Mouse (Mus musculus) embryonic facial prominence, embryonic 11.5 days (tissue): Measurements from ENCODE around the gene Usp5. TPM values are rescaled to one million over a fixed set of nuclear protein-coding genes. Genes with fewer than 3 reads are reported as not detected.
"Not testable (repeated sequence)": the region's sequence is repeated elsewhere in the genome, so short reads cannot be mapped to it uniquely, and the experiment has no call there.

Experiments
- ATAC-seq: fragments of 200-750 bp; cut with Nextera tagmentation; replicated peaks from 2 replicates; pipeline ENCODE4 v1.8.0; 2017; ENCODE audit warnings: low read depth; ENCODE audit not compliant: insufficient number of reproducible peaks, low FRiP score, low TSS enrichment
- DNase-seq: peaks from one replicate; pipeline ENCODE4 v3.0.0-alpha.2; 2015; ENCODE audit warnings: low spot score
- H3K27ac ChIP-seq: fragments of 300-500 bp; sonication (generic); replicated peaks from 2 replicates; pipeline ENCODE4 v1.5.1; 2014; ENCODE audit warnings: mild to moderate bottlenecking, low read depth, low read length, control low read depth
- H3K27me3 ChIP-seq: fragments of 300-500 bp; sonication (generic); 2 replicates; pipeline ENCODE4 v1.6.1; 2014; ENCODE audit warnings: mild to moderate bottlenecking, low read length, moderate library complexity, mixed read lengths; ENCODE audit not compliant: control insufficient read depth, insufficient read depth
- H3K36me3 ChIP-seq: fragments of 300-500 bp; sonication (generic); replicated peaks from 2 replicates; pipeline ENCODE4 v1.6.1; 2014; ENCODE audit warnings: low read depth, mild to moderate bottlenecking, low read length, moderate library complexity, mixed read lengths; ENCODE audit not compliant: control insufficient read depth, insufficient read depth
- H3K4me1 ChIP-seq: fragments of 300-500 bp; sonication (generic); 2 replicates; pipeline ENCODE4 v1.6.1; 2014; ENCODE audit warnings: low read length, mixed read lengths; ENCODE audit not compliant: control insufficient read depth, insufficient read depth
- H3K4me2 ChIP-seq: fragments of 300-500 bp; sonication (generic); 2 replicates; pipeline ENCODE4 v1.6.1; 2014; ENCODE audit warnings: low read depth, mild to moderate bottlenecking, control low read depth, low read length, moderate library complexity
- H3K4me3 ChIP-seq: fragments of 300-500 bp; sonication (generic); 2 replicates; pipeline ENCODE4 v1.5.1; 2014; ENCODE audit warnings: low read depth, low read length, control low read depth
- H3K9ac ChIP-seq: fragments of 300-500 bp; sonication (generic); replicated peaks from 2 replicates; pipeline ENCODE4 v1.6.1; 2014; ENCODE audit warnings: mild to moderate bottlenecking, control low read depth, low read length
- H3K9me3 ChIP-seq: fragments of 300-500 bp; sonication (generic); replicated peaks from 2 replicates; pipeline ENCODE4 v1.6.1; 2016; ENCODE audit warnings: mild to moderate bottlenecking, low read length, inconsistent platforms, mixed read lengths; ENCODE audit not compliant: control insufficient read depth
- WGBS: fragments of 180-500 bp; shearing (Covaris S2); extraction: QIAGEN DNeasy Blood & Tissue Kit; methylation state at CpG from one replicate; pipeline ENCODE4 v1.1.7; 2014; 5-methylcytosine and 5-hydroxymethylcytosine counted together
- polyA plus RNA-seq: library from polyadenylated mRNA; unstranded; fragments of >200 nt; fragmentation: Nextera tagmentation; extraction: Ambion mirVana; gene quantifications from 2 replicates; pipeline ENCODE4 v1.2.1, GENCODE M21; 2014

Gene Usp5
- polyA plus RNA-seq, 1 experiment from 2014 or later = 128 TPM

DNA sequence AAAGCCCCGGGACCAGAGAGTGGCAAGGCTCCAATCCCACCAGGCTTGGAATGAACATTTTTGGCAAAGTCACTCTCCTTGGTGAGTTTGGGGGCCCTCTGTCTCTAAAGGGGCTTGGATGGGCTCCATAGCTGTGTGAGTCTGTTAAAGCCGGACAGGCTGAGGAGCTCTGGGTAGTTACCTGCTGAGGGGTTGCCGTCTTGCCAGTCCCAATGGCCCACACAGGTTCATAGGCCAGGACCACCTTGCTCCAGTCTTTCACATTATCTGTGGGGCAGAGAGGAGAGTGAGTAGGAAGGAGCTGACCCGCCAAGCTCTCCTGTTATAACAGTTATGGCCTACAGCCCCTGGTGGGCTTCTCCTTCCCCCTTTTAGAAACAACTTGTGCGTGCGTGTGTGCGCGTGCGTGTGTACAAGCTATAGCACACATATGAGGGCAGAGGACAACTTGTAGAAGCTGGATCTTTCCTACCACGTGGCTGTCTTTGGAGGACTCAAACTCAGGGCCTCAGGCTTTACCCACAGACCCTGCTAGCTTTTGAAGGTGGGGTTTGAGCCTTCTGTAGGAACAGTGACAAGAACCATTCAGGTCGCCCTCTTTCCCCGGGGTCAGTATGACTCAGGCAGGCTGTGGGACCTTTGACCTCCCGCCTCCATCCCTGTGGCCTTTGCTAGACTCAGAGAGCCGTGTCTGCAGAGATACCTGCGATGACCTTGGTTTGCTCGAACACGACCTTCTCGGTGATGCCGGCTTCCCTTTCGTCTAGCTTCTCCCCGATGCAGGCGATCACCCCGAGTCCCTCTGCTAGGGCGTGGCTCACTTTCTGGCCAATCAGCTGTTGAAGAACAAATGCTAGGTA lies 17.4 kb downstream of the Usp5 start:
- peak overlapping the region; percentile 59 for H3K4me2 ChIP-seq
- H3K9me3 ChIP-seq = no peaks in the 10 kb centered on the region
- no peak overlapping the region for H3K27ac ChIP-seq
- no peaks in the 10 kb centered on the region for H3K27me3 ChIP-seq
- peaks cover 3% of the 10 kb centered on the region for H3K36me3 ChIP-seq
- peak overlapping the region; percentile 53; the same call in 1 of the 2 replicates for H3K4me3 ChIP-seq
- ATAC-seq (no peak), DNase-seq (no peak)
- peak overlapping the region; percentile 61; the same call in 1 of the 2 replicates for H3K9ac ChIP-seq
- H3K4me1 ChIP-seq = no peaks in the 10 kb centered on the region
- WGBS = 82% methylated on average over 24 of the region's 24 CpGs

DNA sequence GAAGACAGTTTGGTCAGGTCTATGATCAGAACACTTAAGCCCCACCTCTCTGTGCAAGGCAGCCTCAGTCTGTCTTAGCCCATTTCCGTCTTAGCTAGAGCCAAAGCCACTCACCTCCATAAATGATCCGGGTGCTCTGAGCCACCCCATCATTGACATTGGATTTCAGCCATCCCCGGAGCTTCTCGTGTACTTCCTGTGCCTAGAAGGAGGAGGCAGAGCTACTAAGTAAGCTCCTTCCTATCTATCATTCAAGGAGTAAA lies 17.9 kb downstream of the Usp5 start:
- DNase-seq (no peak), ATAC-seq (no peak)
- no peak overlapping the region for H3K9ac ChIP-seq
- H3K4me1 ChIP-seq = no peaks in the 10 kb centered on the region
- H3K27ac ChIP-seq = no peak overlapping the region
- H3K27me3 ChIP-seq = no peaks in the 10 kb centered on the region
- no peak overlapping the region for H3K4me2 ChIP-seq
- no peaks in the 10 kb centered on the region for H3K9me3 ChIP-seq
- 85% methylated on average over 4 of the region's 4 CpGs for WGBS
- no peak overlapping the region for H3K4me3 ChIP-seq
- peaks cover 3% of the 10 kb centered on the region for H3K36me3 ChIP-seq

DNA sequence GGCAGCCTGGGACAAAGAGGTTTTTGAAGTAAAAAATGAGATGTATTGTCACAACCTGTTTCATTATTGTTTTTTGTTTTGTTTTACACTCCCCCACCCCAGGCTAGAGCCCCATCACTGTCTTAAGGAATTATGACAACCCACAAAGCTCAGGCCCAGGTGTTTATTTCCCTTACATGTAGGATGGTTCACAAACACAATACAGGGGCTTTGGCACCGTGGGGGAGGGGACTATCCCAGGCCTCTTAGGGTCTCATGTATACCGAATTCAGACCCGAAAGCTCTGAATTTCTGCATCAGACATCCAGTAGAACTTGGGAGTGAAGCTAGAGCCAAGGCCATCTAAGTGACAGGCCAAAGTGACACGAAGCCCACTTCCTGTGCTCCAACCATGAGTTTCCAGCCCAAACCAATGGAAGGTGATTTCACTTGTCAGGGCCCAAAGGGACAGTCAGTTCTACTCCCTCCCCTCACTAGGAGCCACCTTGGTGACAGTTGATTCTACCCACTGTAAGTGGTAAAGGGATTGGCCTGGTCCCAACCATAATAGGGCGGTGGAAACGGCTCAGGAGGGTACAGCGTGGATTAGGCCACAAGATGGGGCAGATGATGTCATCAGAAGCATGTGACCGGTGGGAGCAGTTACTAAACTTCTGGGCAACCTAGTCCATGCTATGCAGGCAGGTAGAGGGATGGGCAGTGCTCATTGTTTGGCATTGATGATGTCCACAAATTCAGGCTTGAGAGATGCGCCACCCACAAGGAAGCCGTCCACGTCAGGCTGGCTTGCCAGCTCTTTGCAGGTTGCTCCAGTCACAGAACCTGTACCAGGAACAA lies 18.5 kb downstream of the Usp5 start:
- not testable (repeated sequence) for DNase-seq, H3K27ac ChIP-seq, H3K9ac ChIP-seq, H3K4me3 ChIP-seq, H3K9me3 ChIP-seq, ATAC-seq, H3K27me3 ChIP-seq, H3K36me3 ChIP-seq, H3K4me1 ChIP-seq, H3K4me2 ChIP-seq
- WGBS = 88% methylated on average over 11 of the region's 11 CpGs

DNA sequence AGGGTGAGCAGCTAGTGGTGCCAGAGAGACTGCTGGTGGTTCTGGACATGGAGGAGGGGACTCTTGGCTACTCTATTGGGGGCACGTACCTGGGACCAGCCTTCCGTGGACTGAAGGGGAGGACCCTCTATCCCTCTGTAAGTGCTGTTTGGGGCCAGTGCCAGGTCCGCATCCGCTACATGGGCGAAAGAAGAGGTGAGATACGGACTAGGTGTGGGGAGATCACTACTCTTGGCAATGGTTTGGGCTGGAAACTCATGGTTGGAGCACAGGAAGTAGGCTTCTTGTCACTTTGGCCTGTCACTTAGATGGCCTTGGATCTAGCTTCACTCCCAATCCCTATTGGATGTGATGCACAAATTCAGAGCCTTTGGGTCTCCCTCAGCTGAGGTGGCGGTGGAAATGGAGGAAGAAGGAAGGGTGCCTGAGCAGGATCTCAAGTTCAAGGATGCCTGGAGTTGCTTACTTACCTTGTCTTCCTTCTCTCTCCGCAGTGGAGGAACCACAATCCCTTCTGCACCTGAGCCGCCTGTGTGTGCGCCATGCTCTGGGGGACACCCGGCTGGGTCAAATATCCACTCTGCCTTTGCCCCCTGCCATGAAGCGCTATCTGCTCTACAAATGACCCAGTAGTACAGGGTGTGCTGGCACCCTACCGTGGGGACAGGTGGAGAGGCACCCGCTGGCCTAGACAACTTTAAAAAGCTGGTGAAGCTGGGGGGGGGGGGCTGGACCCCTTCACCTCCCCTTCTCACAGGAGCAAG lies 19.3 kb downstream of the Usp5 start:
- Histone ChIP-seq H3K4me3 (peak overlapping the region; percentile 52), H3K27ac (no peak overlapping the region; the same call in 1 of the 2 replicates), H3K9ac (peak overlapping the region; percentile 67), H3K9me3 (no peaks in the 10 kb centered on the region), H3K4me2 (peak overlapping the region; percentile 93), H3K36me3 (peaks cover 3% of the 10 kb centered on the region), H3K27me3 (no peaks in the 10 kb centered on the region), H3K4me1 (no peaks in the 10 kb centered on the region; the same call in 1 of the 2 replicates)
- ATAC-seq = no peak
- 44% methylated on average over 14 of the region's 14 CpGs for WGBS
- DNase-seq = no peak

DNA sequence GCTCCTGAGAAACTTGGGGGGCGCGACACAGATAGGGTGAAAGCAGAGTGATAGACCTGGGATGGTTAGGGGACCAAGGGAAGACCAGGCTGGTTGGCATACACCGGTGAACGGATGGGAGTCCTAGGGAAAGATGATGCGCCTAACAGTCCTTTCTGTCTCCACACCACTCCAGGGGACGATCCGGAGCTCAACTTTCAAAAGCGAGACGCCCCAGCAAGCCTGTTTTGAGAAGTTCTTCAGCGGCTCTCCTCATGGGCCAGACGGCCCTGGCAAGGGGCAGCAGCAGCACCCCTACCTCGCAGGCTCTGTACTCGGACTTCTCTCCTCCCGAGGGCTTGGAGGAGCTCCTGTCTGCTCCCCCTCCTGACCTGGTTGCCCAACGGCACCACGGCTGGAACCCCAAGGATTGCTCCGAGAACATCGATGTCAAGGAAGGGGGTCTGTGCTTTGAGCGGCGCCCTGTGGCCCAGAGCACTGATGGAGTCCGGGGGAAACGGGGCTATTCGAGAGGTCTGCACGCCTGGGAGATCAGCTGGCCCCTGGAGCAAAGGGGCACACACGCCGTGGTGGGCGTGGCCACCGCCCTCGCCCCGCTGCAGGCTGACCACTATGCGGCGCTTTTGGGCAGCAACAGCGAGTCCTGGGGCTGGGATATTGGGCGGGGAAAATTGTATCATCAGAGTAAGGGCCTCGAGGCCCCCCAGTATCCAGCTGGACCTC lies 20.1 kb downstream of the Usp5 start:
- peak; percentile 88 for DNase-seq
- H3K27ac ChIP-seq = peak overlapping the region; percentile 90
- peak overlapping the region; percentile 52 for H3K4me3 ChIP-seq
- H3K36me3 ChIP-seq = peaks cover 3% of the 10 kb centered on the region
- under 1% methylated on average over 35 of the region's 35 CpGs for WGBS
- H3K4me1 ChIP-seq = no peaks in the 10 kb centered on the region; the same call in 1 of the 2 replicates
- peak; percentile 4 for ATAC-seq
- H3K27me3 ChIP-seq = no peaks in the 10 kb centered on the region
- H3K9me3 ChIP-seq = no peaks in the 10 kb centered on the region
- peak overlapping the region; percentile 93 for H3K4me2 ChIP-seq
- peak overlapping the region; percentile 67 for H3K9ac ChIP-seq

DNA sequence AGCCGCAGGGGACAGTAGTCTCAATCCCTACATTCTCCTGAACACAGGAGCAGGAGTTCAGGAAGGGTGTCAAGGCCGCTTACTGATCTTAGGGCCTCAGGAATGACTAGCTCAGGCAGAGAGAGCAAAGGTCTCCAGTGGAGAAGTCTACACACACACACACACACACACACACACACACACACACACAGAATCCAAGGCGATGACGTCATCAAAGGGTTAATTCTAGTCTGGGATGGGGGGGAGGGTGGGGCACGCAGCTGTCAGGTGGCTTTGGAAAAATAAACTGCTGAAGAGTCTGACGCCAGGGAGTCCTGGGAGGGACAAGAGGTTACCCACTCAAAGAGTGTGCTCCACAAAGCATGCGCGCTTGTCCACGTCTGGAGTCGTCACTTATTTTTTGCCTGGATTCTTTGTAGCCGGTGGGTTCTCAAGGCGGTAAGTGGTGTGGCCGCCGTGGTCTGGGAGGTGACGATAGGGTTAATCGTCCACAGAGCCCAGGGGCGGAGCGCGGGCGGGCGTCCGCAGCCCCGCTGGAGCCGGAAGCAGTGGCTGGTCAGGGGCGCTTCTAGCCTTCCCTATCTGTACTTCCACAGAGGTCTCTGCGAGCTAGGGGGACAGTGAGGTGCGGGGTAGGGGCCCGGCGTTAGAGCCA lies 20.8 kb downstream of the Usp5 start, which contains the start of gene Spsb2:
Gene Spsb2, plus strand, starts transcription at position 304 of the 655 bp plus-strand sequence.
- H3K4me1 ChIP-seq = no peaks in the 10 kb centered on the region; the same call in 1 of the 2 replicates
- peak within 1 kb of the TSS; percentile 93 for H3K4me2 ChIP-seq
- no peaks in the 10 kb centered on the region for H3K9me3 ChIP-seq
- 4% methylated on average over 29 of the region's 29 CpGs for WGBS
- H3K27me3 ChIP-seq = no peaks in the 10 kb centered on the region
- H3K27ac ChIP-seq = peak within 1 kb of the TSS; percentile 90
- peak within 1 kb of the TSS; percentile 67 for H3K9ac ChIP-seq
- peak; percentile 71 for DNase-seq
- H3K36me3 ChIP-seq = peaks cover 3% of the 10 kb centered on the region
- ATAC-seq = peak; percentile 36
- H3K4me3 ChIP-seq = peak within 1 kb of the TSS; percentile 52

DNA sequence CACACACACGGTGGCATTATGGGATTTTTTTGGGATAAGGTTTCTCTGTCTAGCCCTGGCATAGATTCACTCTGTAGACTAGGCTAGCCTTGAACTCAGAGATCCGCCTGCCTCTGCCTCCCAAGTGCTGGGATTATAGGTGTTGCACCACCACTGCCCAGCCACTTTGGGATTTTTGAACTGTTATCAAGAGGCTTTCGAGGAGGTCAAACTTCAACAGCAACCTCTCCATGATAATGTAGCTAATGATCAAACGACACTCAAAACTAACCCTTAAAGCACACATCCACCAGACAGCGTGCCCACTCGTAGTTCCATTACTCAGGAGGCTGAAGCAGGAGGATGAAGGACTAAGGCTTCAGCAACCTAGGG lies 21.3 kb downstream of the Usp5 start:
- no peak for ATAC-seq
- peak overlapping the region; percentile 93; the same call in 1 of the 2 replicates for H3K4me2 ChIP-seq
- no peak overlapping the region for H3K4me3 ChIP-seq
- peaks cover 3% of the 10 kb centered on the region for H3K36me3 ChIP-seq
- 84% methylated on average over 6 of the region's 6 CpGs for WGBS
- H3K9me3 ChIP-seq = no peaks in the 10 kb centered on the region
- H3K9ac ChIP-seq = no peak overlapping the region
- DNase-seq = no peak
- no peaks in the 10 kb centered on the region; the same call in 1 of the 2 replicates for H3K4me1 ChIP-seq
- no peak overlapping the region for H3K27ac ChIP-seq
- H3K27me3 ChIP-seq = no peaks in the 10 kb centered on the region
